Mouse (Mus musculus) testis, adult 2 months (tissue): ENCODE results near the gene Dennd2a. TPM values are rescaled to one million over a fixed set of nuclear protein-coding genes. Genes with fewer than 3 reads are reported as not detected.
"Not testable (repeated sequence)": the region's sequence is repeated elsewhere in the genome, so short reads cannot be mapped to it uniquely, and the experiment has no call there.

Source experiments
- H3K27ac ChIP-seq: fragments of 200-500 bp; 2 replicates; pipeline ENCODE4 v1.5.1; 2012; ENCODE audit warnings: low read depth, low read length; ENCODE audit not compliant: control insufficient read depth, insufficient read depth
- H3K27me3 ChIP-seq: fragments of 200-500 bp; 2 replicates; pipeline ENCODE4 v1.6.1; 2012; ENCODE audit warnings: mild to moderate bottlenecking, low read length, moderate library complexity; ENCODE audit not compliant: control insufficient read depth, insufficient read depth
- H3K36me3 ChIP-seq: fragments of 200-500 bp; 2 replicates; pipeline ENCODE4 v1.6.1; 2012; ENCODE audit warnings: mild to moderate bottlenecking, low read length; ENCODE audit not compliant: control insufficient read depth, insufficient read depth
- H3K4me1 ChIP-seq: fragments of 200-500 bp; 2 replicates; pipeline ENCODE4 v1.6.1; 2012; ENCODE audit warnings: low read length; ENCODE audit not compliant: control insufficient read depth, insufficient read depth
- H3K4me3 ChIP-seq: fragments of 200-500 bp; 2 replicates; pipeline ENCODE4 v1.5.1; 2012; ENCODE audit warnings: low read depth, mild to moderate bottlenecking, low read length, moderate library complexity, mixed read lengths; ENCODE audit not compliant: control insufficient read depth
- CTCF ChIP-seq: fragments of 200-500 bp; IDR thresholded peaks from 2 replicates; pipeline ENCODE4 v1.5.1; 2012; ENCODE audit warnings: low read depth, mild to moderate bottlenecking, inconsistent platforms, low read length, moderate library complexity; ENCODE audit not compliant: control insufficient read depth, insufficient read depth, insufficient replicate concordance
- POLR2A ChIP-seq: fragments of 200-500 bp; IDR thresholded peaks from 2 replicates; pipeline ENCODE4 v1.6.1; 2012; ENCODE audit warnings: low read depth, mild to moderate bottlenecking, inconsistent platforms, low read length, moderate library complexity; ENCODE audit not compliant: control insufficient read depth
- polyA plus RNA-seq: library from polyadenylated mRNA; depleted of rRNA; stranded (reverse); fragments of >200 nt; gene quantifications from 2 replicates; pipeline ENCODE4 v1.2.3, GENCODE M21; 2012

Dennd2a gene
- polyA plus RNA-seq, 1 experiment = 9.5 TPM

GRCm38 (mm10) chr6:39445801-39446572 lies 111.7 kb downstream of the Dennd2a start:
- H3K27ac ChIP-seq = no peak overlapping the region

GRCm38 (mm10) chr6:39442786-39443287 lies 114.8 kb downstream of the Dennd2a start:
- Histone ChIP-seq H3K4me1 (peaks cover 2% of the 10 kb centered on the region; the same call in 1 of the 2 replicates), H3K36me3 (no peaks in the 10 kb centered on the region), H3K27me3 (no peaks in the 10 kb centered on the region), H3K27ac (no peak overlapping the region), H3K4me3 (no peak overlapping the region)
- TF ChIP-seq POLR2A (no peak), CTCF (no peak)

More at GRCm38 (mm10) chr6:39445801-39446572, 111.7 kb downstream of the Dennd2a start:
- H3K27me3 ChIP-seq = no peaks in the 10 kb centered on the region
- peaks cover 2% of the 10 kb centered on the region; the same call in 1 of the 2 replicates for H3K4me1 ChIP-seq
- no peaks in the 10 kb centered on the region for H3K36me3 ChIP-seq
- TF ChIP-seq CTCF (no peak), POLR2A (no peak)
- no peak overlapping the region for H3K4me3 ChIP-seq

GRCm38 (mm10) chr6:39440207-39440606 lies 117.5 kb downstream of the Dennd2a start:
- Histone ChIP-seq H3K4me1 (no peaks in the 10 kb centered on the region), H3K4me3 (no peak overlapping the region), H3K36me3 (no peaks in the 10 kb centered on the region), H3K27me3 (no peaks in the 10 kb centered on the region), H3K27ac (no peak overlapping the region)
- no peak for TF ChIP-seq CTCF
- no peak for TF ChIP-seq POLR2A

GRCm38 (mm10) chr6:39437519-39437918 lies 120.1 kb downstream of the Dennd2a start:
- not testable (repeated sequence) for H3K4me3 ChIP-seq, H3K27ac ChIP-seq, H3K27me3 ChIP-seq, H3K36me3 ChIP-seq, H3K4me1 ChIP-seq

GRCm38 (mm10) chr6:39435875-39436274 lies 121.8 kb downstream of the Dennd2a start:
- Histone ChIP-seq H3K27me3 (no peaks in the 10 kb centered on the region), H3K27ac (no peak overlapping the region), H3K4me1 (no peaks in the 10 kb centered on the region), H3K36me3 (no peaks in the 10 kb centered on the region), H3K4me3 (no peak overlapping the region)
- TF ChIP-seq POLR2A (no peak), CTCF (no peak)

- no peak for TF ChIP-seq POLR2A
- H3K4me1 ChIP-seq = no peaks in the 10 kb centered on the region
- H3K36me3 ChIP-seq = no peaks in the 10 kb centered on the region
- no peak overlapping the region for H3K27ac ChIP-seq
- no peak overlapping the region for H3K4me3 ChIP-seq
- no peaks in the 10 kb centered on the region for H3K27me3 ChIP-seq
These were observed 122.7 kb downstream of the Dennd2a start for GRCm38 (mm10) chr6:39434886-39435492.

GRCm38 (mm10) chr6:39434111-39434885 lies 123.4 kb downstream of the Dennd2a start:
- no peaks in the 10 kb centered on the region for H3K27me3 ChIP-seq
- no peaks in the 10 kb centered on the region for H3K4me1 ChIP-seq
- H3K27ac ChIP-seq = no peak overlapping the region
- H3K36me3 ChIP-seq = no peaks in the 10 kb centered on the region
- TF ChIP-seq CTCF = no peak
- no peak for TF ChIP-seq POLR2A
- no peak overlapping the region for H3K4me3 ChIP-seq
